Mouse (Mus musculus) myocyte (in vitro differentiated cells): ENCODE results near the gene Rpl36al.

Experiments
- MAX ChIP-seq: IDR thresholded peaks from one replicate; pipeline ENCODE4 v1.6.1; 2011; ENCODE audit warnings: low read depth, mild to moderate bottlenecking, control low read depth
- POLR2A ChIP-seq: IDR thresholded peaks from one replicate; pipeline ENCODE4 v1.6.1; 2011; ENCODE audit warnings: low read depth, mild to moderate bottlenecking, control low read depth, moderate library complexity; ENCODE audit not compliant: insufficient read length
- USF1 ChIP-seq: IDR thresholded peaks from one replicate; pipeline ENCODE4 v1.6.1; 2011; ENCODE audit warnings: low read depth, mild to moderate bottlenecking, control low read depth, moderate library complexity

GRCm38 (mm10) chr12:69157107-69157506 lies 26.8 kb downstream of the Rpl36al start:
- no peak for TF ChIP-seq POLR2A
- no peak for TF ChIP-seq MAX
- TF ChIP-seq USF1: no peak
